ENCODE assay signal across 8 mouse cellular contexts in genomic region chr3:49866061-49866515, GRCm38 (mm10).
DNase-seq lines count a peak whose midpoint lies in the region; ATAC-seq and TF ChIP-seq lines count a peak whose summit lies in the region.

No protein-coding gene starts in this region.

- no peak for TF ChIP-seq CTCF in kidney, postnatal 0 days (IDR thresholded peaks at IDR 0.05; ENCODE audit: low read depth)

- DNase-seq in kidney, postnatal 0 days (ENCODE audit: low spot score): peak; percentile 82
- no peak for DNase-seq in kidney, adult 9 months
- DNase-seq in forebrain, embryonic 14.5 days (ENCODE audit: low spot score): peak; percentile 70
- no peak for DNase-seq in cerebellum, adult 11-12 months
- DNase-seq in cerebellum, adult 11 months: no peak

- 16% methylated on average over 11 of the region's 11 CpGs for WGBS in kidney, postnatal 0 days
- 15% methylated on average over 11 of the region's 11 CpGs for WGBS in forebrain, embryonic 14.5 days
- WGBS in limb, embryonic 12.5 days: 12% methylated on average over 11 of the region's 11 CpGs
- WGBS in neural tube, embryonic 15.5 days: 10% methylated on average over 11 of the region's 11 CpGs

- peak overlapping the region; percentile 6; the same call in 1 of the 2 replicates for H3K4me2 ChIP-seq in kidney, postnatal 0 days (ENCODE audit: low read length)
- no peak overlapping the region for H3K4me2 ChIP-seq in forebrain, embryonic 14.5 days (ENCODE audit: low read length)
- peak overlapping the region; percentile 42 for H3K4me2 ChIP-seq in limb, embryonic 12.5 days
- H3K4me2 ChIP-seq in neural tube, embryonic 15.5 days: peak overlapping the region; percentile 13; the same call in 1 of the 2 replicates

- H3K9me3 ChIP-seq in kidney, postnatal 0 days (replicated peaks; ENCODE audit: low read length): no peaks in the 10 kb centered on the region
- H3K9me3 ChIP-seq in forebrain, embryonic 14.5 days (replicated peaks; ENCODE audit: control insufficient read depth, low read length): no peaks in the 10 kb centered on the region
- H3K9me3 ChIP-seq in limb, embryonic 12.5 days: no peaks in the 10 kb centered on the region
- no peaks in the 10 kb centered on the region for H3K9me3 ChIP-seq in neural tube, embryonic 15.5 days (replicated peaks)

- H3K4me3 ChIP-seq in kidney, postnatal 0 days (replicated peaks; ENCODE audit: low read depth, low read length): no peak overlapping the region
- H3K4me3 ChIP-seq in forebrain, embryonic 14.5 days (ENCODE audit: low read depth, low read length): no peak overlapping the region
- H3K4me3 ChIP-seq in limb, embryonic 12.5 days (replicated peaks): no peak overlapping the region
- no peak overlapping the region for H3K4me3 ChIP-seq in neural tube, embryonic 15.5 days (replicated peaks)

- ATAC-seq in kidney, postnatal 0 days (replicated peaks; ENCODE audit: low FRiP score, low read depth): peak; percentile 49; the same call in 1 of the 2 replicates
- peak; percentile 87 for ATAC-seq in forebrain, embryonic 14.5 days
- peak; percentile 38; the same call in 1 of the 2 replicates for ATAC-seq in limb, embryonic 12.5 days (ENCODE audit: insufficient number of reproducible peaks, insufficient read depth, low FRiP score, low TSS enrichment, low read depth)
- ATAC-seq in neural tube, embryonic 15.5 days (ENCODE audit: low FRiP score): peak; percentile 82
- no peak for ATAC-seq in megakaryocyte progenitor cell, adult 5-6 weeks (replicated peaks; ENCODE audit: poor library complexity)

- peaks cover 6% of the 10 kb centered on the region; the same call in 1 of the 2 replicates for H3K4me1 ChIP-seq in kidney, postnatal 0 days (replicated peaks; ENCODE audit: insufficient read depth, low read length)
- H3K4me1 ChIP-seq in forebrain, embryonic 14.5 days (ENCODE audit: control insufficient read depth, insufficient read depth, low read length): peaks cover 17% of the 10 kb centered on the region
- peaks cover 36% of the 10 kb centered on the region for H3K4me1 ChIP-seq in limb, embryonic 12.5 days (replicated peaks)
- H3K4me1 ChIP-seq in neural tube, embryonic 15.5 days: peaks cover 24% of the 10 kb centered on the region

- no peaks in the 10 kb centered on the region for H3K27me3 ChIP-seq in kidney, postnatal 0 days (ENCODE audit: insufficient read depth, low read length)
- no peaks in the 10 kb centered on the region for H3K27me3 ChIP-seq in forebrain, embryonic 14.5 days (replicated peaks; ENCODE audit: control insufficient read depth, insufficient read depth, low read length)
- no peaks in the 10 kb centered on the region for H3K27me3 ChIP-seq in limb, embryonic 12.5 days
- H3K27me3 ChIP-seq in neural tube, embryonic 15.5 days (replicated peaks): no peaks in the 10 kb centered on the region

- H3K9ac ChIP-seq in kidney, postnatal 0 days (ENCODE audit: low read depth, low read length): no peak overlapping the region
- H3K9ac ChIP-seq in forebrain, embryonic 14.5 days (ENCODE audit: low read length): no peak overlapping the region
- 0 out of 2 replicates have a peak overlapping the region, but pooled peaks have one; percentile 40 for H3K9ac ChIP-seq in limb, embryonic 12.5 days (replicated peaks)
- H3K9ac ChIP-seq in neural tube, embryonic 15.5 days (replicated peaks): no peak overlapping the region

- H3K36me3 ChIP-seq in kidney, postnatal 0 days (ENCODE audit: insufficient read depth, low read length): no peaks in the 10 kb centered on the region
- no peaks in the 10 kb centered on the region for H3K36me3 ChIP-seq in forebrain, embryonic 14.5 days (ENCODE audit: control insufficient read depth, insufficient read depth, low read length)
- H3K36me3 ChIP-seq in limb, embryonic 12.5 days: no peaks in the 10 kb centered on the region
- no peaks in the 10 kb centered on the region for H3K36me3 ChIP-seq in neural tube, embryonic 15.5 days

- peak overlapping the region; percentile 66 for H3K27ac ChIP-seq in kidney, postnatal 0 days
- H3K27ac ChIP-seq in forebrain, embryonic 14.5 days (ENCODE audit: low read depth, low read length): no peak overlapping the region
- H3K27ac ChIP-seq in limb, embryonic 12.5 days: peak overlapping the region; percentile 84
- 0 out of 2 replicates have a peak overlapping the region, but pooled peaks have one; percentile 48 for H3K27ac ChIP-seq in neural tube, embryonic 15.5 days (replicated peaks)

Comparison
In these comparisons a context has a peak if more than half of its experiments do, and no peak if none do; other contexts are left out.
1. DNase-seq: peak in kidney, postnatal 0 days (single experiment) and forebrain, embryonic 14.5 days (single experiment); none in kidney, adult 9 months (single experiment), cerebellum, adult 11-12 months (single experiment) and cerebellum, adult 11 months (single experiment).